Mouse (Mus musculus): ENCODE measurements around the gene Cisd3. TPM values are rescaled to one million over a fixed set of nuclear protein-coding genes. Genes with fewer than 3 reads are reported as not detected.

The Cisd3 gene
- polyA plus RNA-seq, 1 experiment from 2014 or later = 11.8 TPM

GRCm38 (mm10) chr11:97696669-97697068 lies 11.0 kb downstream of the Cisd3 start:
- no peak overlapping the region for H3K4me3 ChIP-seq (ENCODE audit: low read depth, low read length)
- peaks cover 18% of the 10 kb centered on the region for H3K4me1 ChIP-seq (ENCODE audit: control insufficient read depth, insufficient read depth, low read length)
- H3K36me3 ChIP-seq (replicated peaks; ENCODE audit: control insufficient read depth, insufficient read depth, low read depth, low read length) = peaks cover 7% of the 10 kb centered on the region
- no peak overlapping the region for H3K9ac ChIP-seq (replicated peaks; ENCODE audit: low read length)
- H3K27ac ChIP-seq (replicated peaks; ENCODE audit: low read depth, low read length) = no peak overlapping the region
- no peaks in the 10 kb centered on the region for H3K27me3 ChIP-seq (ENCODE audit: control insufficient read depth, insufficient read depth, low read length)
- H3K4me2 ChIP-seq (ENCODE audit: low read depth, low read length) = no peak overlapping the region
- DNase-seq (ENCODE audit: low spot score) (no peak), ATAC-seq (replicated peaks; ENCODE audit: insufficient number of reproducible peaks, low FRiP score, low TSS enrichment, low read depth) (no peak)
- 57% methylated on average over 8 of the region's 8 CpGs for WGBS
- no peaks in the 10 kb centered on the region for H3K9me3 ChIP-seq (replicated peaks; ENCODE audit: control insufficient read depth, low read length)

- Histone ChIP-seq H3K27ac (replicated peaks; ENCODE audit: low read depth, low read length) (peak overlapping the region; percentile 94; the same call in 1 of the 2 replicates), H3K4me1 (ENCODE audit: control insufficient read depth, insufficient read depth, low read length) (peaks cover 18% of the 10 kb centered on the region), H3K4me2 (ENCODE audit: low read depth, low read length) (peak overlapping the region; percentile 81), H3K9me3 (replicated peaks; ENCODE audit: control insufficient read depth, low read length) (no peaks in the 10 kb centered on the region), H3K9ac (replicated peaks; ENCODE audit: low read length) (peak overlapping the region; percentile 83), H3K36me3 (replicated peaks; ENCODE audit: control insufficient read depth, insufficient read depth, low read depth, low read length) (peaks cover 4% of the 10 kb centered on the region), H3K27me3 (ENCODE audit: control insufficient read depth, insufficient read depth, low read length) (no peaks in the 10 kb centered on the region), H3K4me3 (ENCODE audit: low read depth, low read length) (peak overlapping the region; percentile 87)
- ATAC-seq (replicated peaks; ENCODE audit: insufficient number of reproducible peaks, low FRiP score, low TSS enrichment, low read depth) (no peak), DNase-seq (ENCODE audit: low spot score) (no peak)
- 52% methylated on average over 11 of the region's 11 CpGs for WGBS
Observed at GRCm38 (mm10) chr11:97697199-97697890, 11.7 kb downstream of the Cisd3 start.

DNA sequence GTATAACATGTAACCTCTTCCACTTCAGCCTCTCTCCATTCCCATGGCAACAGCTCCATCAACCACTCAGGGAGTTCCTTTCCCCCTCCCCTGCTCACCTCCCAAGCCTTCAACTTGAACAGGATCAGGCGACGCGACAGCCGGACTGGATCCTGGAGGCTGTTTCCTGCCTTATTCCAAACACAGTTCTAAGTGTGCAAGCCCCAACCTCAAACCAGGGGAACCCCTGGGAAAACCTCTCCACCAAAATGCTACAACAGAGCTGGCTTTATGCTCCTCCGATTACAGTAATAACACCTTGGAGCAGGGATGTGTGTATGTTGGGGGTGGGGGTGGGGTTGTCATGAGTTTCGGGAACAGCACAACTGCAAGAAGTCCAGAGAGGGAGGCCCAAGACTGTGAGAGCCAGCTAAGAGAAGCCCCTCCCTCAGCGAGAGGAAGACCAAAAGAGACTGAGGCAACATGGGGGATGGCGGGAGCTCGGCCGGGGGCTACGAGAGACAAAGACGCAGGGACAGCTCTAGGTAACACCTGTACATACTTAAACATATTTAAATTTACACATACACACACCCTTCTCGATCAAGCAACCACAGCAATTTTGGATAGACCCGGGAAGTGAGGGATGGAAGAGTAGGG lies 12.4 kb downstream of the Cisd3 start:
- peaks cover 18% of the 10 kb centered on the region for H3K4me1 ChIP-seq (ENCODE audit: control insufficient read depth, insufficient read depth, low read length)
- no peaks in the 10 kb centered on the region for H3K27me3 ChIP-seq (ENCODE audit: control insufficient read depth, insufficient read depth, low read length)
- ATAC-seq (replicated peaks; ENCODE audit: insufficient number of reproducible peaks, low FRiP score, low TSS enrichment, low read depth) (peak; percentile 11; the same call in 1 of the 2 replicates), DNase-seq (ENCODE audit: low spot score) (peak; percentile 69)
- H3K36me3 ChIP-seq (replicated peaks; ENCODE audit: control insufficient read depth, insufficient read depth, low read depth, low read length) = no peaks in the 10 kb centered on the region; the same call in 1 of the 2 replicates
- 2% methylated on average over 14 of the region's 14 CpGs for WGBS
- peak overlapping the region; percentile 83 for H3K9ac ChIP-seq (replicated peaks; ENCODE audit: low read length)
- H3K27ac ChIP-seq (replicated peaks; ENCODE audit: low read depth, low read length) = peak overlapping the region; percentile 94
- H3K4me3 ChIP-seq (ENCODE audit: low read depth, low read length) = peak overlapping the region; percentile 87
- no peaks in the 10 kb centered on the region for H3K9me3 ChIP-seq (replicated peaks; ENCODE audit: control insufficient read depth, low read length)
- peak overlapping the region; percentile 81 for H3K4me2 ChIP-seq (ENCODE audit: low read depth, low read length)

DNA sequence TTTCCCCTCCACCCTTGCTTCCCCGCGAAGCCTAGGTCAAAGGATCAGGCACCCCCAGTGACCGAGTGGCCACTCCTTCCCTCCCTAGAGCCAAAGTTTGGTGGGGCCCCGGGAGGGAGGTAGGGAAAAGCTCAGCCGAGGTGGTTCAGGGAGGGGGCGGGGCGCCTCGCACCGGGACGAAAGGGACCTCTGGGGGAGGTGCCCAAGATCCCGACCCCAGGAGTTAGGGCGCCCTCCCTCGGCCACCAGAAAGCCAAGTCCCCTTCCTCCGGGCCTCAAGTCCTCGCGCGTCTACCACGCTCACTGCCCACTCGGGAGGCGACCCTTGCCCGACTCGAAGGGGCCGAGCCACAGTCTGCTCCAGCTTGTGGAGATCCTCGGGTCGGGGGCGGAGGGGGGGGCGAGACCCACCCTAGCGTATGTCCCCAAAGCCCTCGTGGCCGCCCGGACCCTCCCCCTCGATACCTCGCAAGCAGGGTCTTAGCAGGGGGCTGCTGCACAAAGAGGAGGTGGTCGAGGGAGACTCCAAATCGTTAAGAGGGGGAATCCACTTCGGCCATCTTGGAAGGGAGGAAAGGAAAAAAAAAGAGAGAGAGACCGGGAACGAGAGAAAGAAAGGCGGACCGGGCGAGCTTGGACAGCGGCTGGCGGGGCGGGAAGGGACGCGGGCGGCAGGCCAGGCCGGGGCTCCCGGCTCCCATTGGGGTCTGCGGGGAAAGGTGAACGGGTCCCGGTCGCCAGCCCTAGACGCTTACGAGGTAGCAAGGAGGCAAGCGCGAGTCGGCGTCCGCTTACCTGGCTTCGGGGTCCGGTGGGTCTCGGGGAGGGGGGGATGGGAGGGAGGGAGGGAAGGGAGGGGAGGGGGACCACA lies 13.3 kb downstream of the Cisd3 start:
- ATAC-seq (replicated peaks; ENCODE audit: insufficient number of reproducible peaks, low FRiP score, low TSS enrichment, low read depth) = no peak
- Histone ChIP-seq H3K27me3 (ENCODE audit: control insufficient read depth, insufficient read depth, low read length) (no peaks in the 10 kb centered on the region), H3K9me3 (replicated peaks; ENCODE audit: control insufficient read depth, low read length) (no peaks in the 10 kb centered on the region), H3K4me3 (ENCODE audit: low read depth, low read length) (peak overlapping the region; percentile 87), H3K9ac (replicated peaks; ENCODE audit: low read length) (peak overlapping the region; percentile 83), H3K4me2 (ENCODE audit: low read depth, low read length) (peak overlapping the region; percentile 81), H3K36me3 (replicated peaks; ENCODE audit: control insufficient read depth, insufficient read depth, low read depth, low read length) (no peaks in the 10 kb centered on the region; the same call in 1 of the 2 replicates), H3K4me1 (ENCODE audit: control insufficient read depth, insufficient read depth, low read length) (peaks cover 18% of the 10 kb centered on the region), H3K27ac (replicated peaks; ENCODE audit: low read depth, low read length) (peak overlapping the region; percentile 94)
- under 1% methylated on average over 55 of the region's 63 CpGs for whole genome bisulfite sequencing
- DNase-seq (ENCODE audit: low spot score) = peak; percentile 87

DNA sequence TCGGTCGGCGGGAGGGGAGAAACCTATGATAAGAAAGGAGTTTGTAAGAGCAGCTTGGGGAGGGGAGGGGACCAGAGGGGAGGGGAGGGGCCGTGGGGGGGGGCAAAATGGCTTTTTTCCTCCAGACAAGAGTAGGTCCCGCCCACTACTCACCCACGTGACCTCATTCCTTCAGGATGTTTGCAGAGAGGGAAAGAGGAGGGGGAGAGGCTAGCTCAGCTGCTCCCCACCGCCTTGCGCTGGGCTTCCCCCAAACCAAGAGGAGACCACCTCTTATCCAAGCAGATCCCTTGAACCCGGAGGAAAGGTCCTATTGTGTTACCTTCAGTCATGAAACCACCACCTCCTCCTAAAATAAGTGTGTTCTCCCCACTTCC lies 14.0 kb downstream of the Cisd3 start:
- Histone ChIP-seq H3K4me3 (ENCODE audit: low read depth, low read length) (peak overlapping the region; percentile 87), H3K9me3 (replicated peaks; ENCODE audit: control insufficient read depth, low read length) (no peaks in the 10 kb centered on the region), H3K27me3 (ENCODE audit: control insufficient read depth, insufficient read depth, low read length) (no peaks in the 10 kb centered on the region), H3K9ac (replicated peaks; ENCODE audit: low read length) (peak overlapping the region; percentile 87), H3K36me3 (replicated peaks; ENCODE audit: control insufficient read depth, insufficient read depth, low read depth, low read length) (no peaks in the 10 kb centered on the region; the same call in 1 of the 2 replicates), H3K27ac (replicated peaks; ENCODE audit: low read depth, low read length) (peak overlapping the region; percentile 97), H3K4me1 (ENCODE audit: control insufficient read depth, insufficient read depth, low read length) (peaks cover 18% of the 10 kb centered on the region), H3K4me2 (ENCODE audit: low read depth, low read length) (peak overlapping the region; percentile 94)
- 0% methylated on average over 6 of the region's 9 CpGs for WGBS
- ATAC-seq (replicated peaks; ENCODE audit: insufficient number of reproducible peaks, low FRiP score, low TSS enrichment, low read depth) (0 out of 2 replicates have a peak, but pooled peaks have one; percentile 8), DNase-seq (ENCODE audit: low spot score) (peak; percentile 97)

DNA sequence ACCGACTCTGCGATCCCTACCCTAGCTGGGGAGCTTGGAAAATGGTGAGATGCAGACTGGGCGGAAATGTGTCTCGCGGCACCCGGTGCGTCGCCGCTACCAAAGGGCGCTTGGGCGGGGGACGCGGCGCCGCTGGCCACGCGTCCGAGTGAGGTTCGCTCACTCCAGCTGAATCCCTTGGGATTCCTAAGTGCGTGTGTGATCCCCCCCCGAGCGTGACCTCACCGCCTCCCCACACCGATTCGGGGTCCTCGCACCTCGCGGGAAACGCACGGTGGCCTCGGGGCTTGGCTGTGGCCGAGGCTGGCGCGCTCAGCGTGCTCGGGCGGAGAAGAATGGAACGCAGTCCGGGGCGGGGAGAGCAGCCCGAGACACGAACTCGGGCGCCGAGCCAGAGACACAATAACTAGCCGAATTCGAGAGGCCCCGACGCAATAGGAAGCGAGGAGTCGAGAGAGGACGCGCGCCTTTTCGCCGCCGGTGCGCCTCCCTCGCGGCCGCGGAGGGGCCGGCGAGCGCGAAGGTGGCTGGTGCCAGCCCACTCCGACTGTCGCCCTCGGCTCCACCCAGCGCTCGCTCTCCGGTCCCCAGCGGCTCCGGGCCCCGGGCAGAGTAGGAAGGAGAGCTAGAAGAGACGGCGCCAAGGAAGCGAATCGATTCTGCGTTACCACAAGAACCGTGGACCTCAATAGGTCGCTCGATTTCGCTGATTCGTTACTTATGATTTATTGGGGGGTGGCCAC lies 14.5 kb downstream of the Cisd3 start, which contains the start of gene Pcgf2:
Pcgf2 (minus strand) TSS at position 495 of the 743 bp plus-strand sequence.
- H3K9ac ChIP-seq (replicated peaks; ENCODE audit: low read length) = peak within 1 kb of the TSS; percentile 87
- WGBS = under 1% methylated on average over 85 of the region's 85 CpGs
- peak within 1 kb of the TSS; percentile 97 for H3K27ac ChIP-seq (replicated peaks; ENCODE audit: low read depth, low read length)
- no peaks in the 10 kb centered on the region; the same call in 1 of the 2 replicates for H3K36me3 ChIP-seq (replicated peaks; ENCODE audit: control insufficient read depth, insufficient read depth, low read depth, low read length)
- peaks cover 18% of the 10 kb centered on the region for H3K4me1 ChIP-seq (ENCODE audit: control insufficient read depth, insufficient read depth, low read length)
- H3K4me2 ChIP-seq (ENCODE audit: low read depth, low read length) = peak within 1 kb of the TSS; percentile 94
- peak within 1 kb of the TSS; percentile 87 for H3K4me3 ChIP-seq (ENCODE audit: low read depth, low read length)
- no peaks in the 10 kb centered on the region for H3K27me3 ChIP-seq (ENCODE audit: control insufficient read depth, insufficient read depth, low read length)
- no peaks in the 10 kb centered on the region for H3K9me3 ChIP-seq (replicated peaks; ENCODE audit: control insufficient read depth, low read length)
- 0 out of 2 replicates have a peak, but pooled peaks have one; percentile 0 for ATAC-seq (replicated peaks; ENCODE audit: insufficient number of reproducible peaks, low FRiP score, low TSS enrichment, low read depth)
- peak; percentile 77 for DNase-seq (ENCODE audit: low spot score)

All from embryonic facial prominence, embryonic 11.5 days (tissue).